Mouse (Mus musculus) small intestine, adult 2 months (tissue): ENCODE results near the gene Tmx1. TPM values are rescaled to one million over a fixed set of nuclear protein-coding genes. Genes with fewer than 3 reads are reported as not detected.

Source experiments
- H3K27ac ChIP-seq: fragments of 200-500 bp; 2 replicates; pipeline ENCODE4 v1.5.1; 2012; ENCODE audit warnings: low read depth, low read length, control low read depth, inconsistent platforms; ENCODE audit not compliant: insufficient read depth
- H3K27me3 ChIP-seq: fragments of 200-500 bp; 2 replicates; pipeline ENCODE4 v1.6.1; 2012; ENCODE audit warnings: mild to moderate bottlenecking, moderate library complexity, low read length, inconsistent platforms; ENCODE audit not compliant: control insufficient read depth, insufficient read depth
- H3K36me3 ChIP-seq: fragments of 200-500 bp; 2 replicates; pipeline ENCODE4 v1.6.1; 2012; ENCODE audit warnings: mild to moderate bottlenecking, low read length, control low read depth, inconsistent platforms; ENCODE audit not compliant: control insufficient read depth, insufficient read depth
- H3K4me1 ChIP-seq: fragments of 200-500 bp; 2 replicates; pipeline ENCODE4 v1.6.1; 2012; ENCODE audit warnings: low read length, inconsistent platforms, mixed read lengths; ENCODE audit not compliant: control insufficient read depth, insufficient read depth, insufficient read length
- H3K4me3 ChIP-seq: fragments of 200-500 bp; 2 replicates; pipeline ENCODE4 v1.5.1; 2012; ENCODE audit warnings: low read depth, mild to moderate bottlenecking, control low read depth, inconsistent platforms, low read length, moderate library complexity
- CTCF ChIP-seq: fragments of 200-500 bp; IDR thresholded peaks from 2 replicates; pipeline ENCODE4 v1.5.1; 2012; ENCODE audit warnings: low read depth, mild to moderate bottlenecking, control low read depth, inconsistent platforms, low read length, moderate library complexity, mixed read lengths; ENCODE audit not compliant: insufficient replicate concordance, insufficient read length; ENCODE audit errors: extremely low read depth
- POLR2A ChIP-seq: fragments of 200-500 bp; IDR thresholded peaks from 2 replicates; pipeline ENCODE4 v1.6.1; 2012; ENCODE audit warnings: low read depth, mild to moderate bottlenecking, control low read depth, inconsistent platforms, low read length, moderate library complexity
- WGBS: fragments of 180-500 bp; shearing (Covaris S2); methylation state at CpG from one replicate; pipeline ENCODE4 v1.1.7; 2018; 5-methylcytosine and 5-hydroxymethylcytosine counted together
- polyA plus RNA-seq: library from polyadenylated mRNA; depleted of rRNA; stranded (reverse); fragments of >200 nt; gene quantifications from 2 replicates; pipeline ENCODE4 v1.2.3, GENCODE M21; 2012; rRNA removed

Tmx1 gene
- polyA plus RNA-seq, 1 experiment: 2.1 TPM

DNA sequence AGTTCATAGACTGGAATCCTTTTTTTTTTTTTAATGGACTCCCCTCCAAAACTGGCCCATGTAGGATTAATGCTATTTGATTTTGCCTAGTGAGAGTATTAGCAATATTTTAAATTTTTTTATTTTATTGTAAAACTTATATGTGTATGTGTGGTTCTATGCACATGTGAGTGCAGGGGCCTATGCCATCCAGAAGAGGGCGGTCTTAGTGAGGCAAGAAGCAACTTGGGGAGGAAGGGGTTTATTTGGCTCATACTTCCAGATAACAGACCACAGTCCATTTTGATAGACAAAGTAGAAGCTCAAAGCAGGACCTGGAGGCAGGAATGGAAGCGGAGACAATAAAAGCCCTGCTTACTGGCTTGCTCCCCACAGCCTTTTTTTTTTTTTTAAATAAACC, 59.5 kb downstream of the Tmx1 start:
- H3K27me3 ChIP-seq: no peaks in the 10 kb centered on the region
- H3K36me3 ChIP-seq: no peaks in the 10 kb centered on the region
- H3K27ac ChIP-seq: no peak overlapping the region
- 73% methylated on average over 2 of the region's 2 CpGs for WGBS
- no peak for TF ChIP-seq POLR2A
- no peak for TF ChIP-seq CTCF
- H3K4me1 ChIP-seq: no peaks in the 10 kb centered on the region
- no peak overlapping the region for H3K4me3 ChIP-seq

Other genes starting within 250 kb of the Tmx1 start
- gene Pygl, start 221.6 kb upstream of the Tmx1 start, polyA plus RNA-seq: 2.2 and 2.8 TPM in 2 replicates
- 0.04 and 0.15 TPM in 2 replicates for gene Trim9, start 105.5 kb upstream of the Tmx1 start, polyA plus RNA-seq